Mouse (Mus musculus) midbrain, embryonic 13.5 days (tissue): ENCODE results near the gene Ankdd1a. TPM values are rescaled to one million over a fixed set of nuclear protein-coding genes. Genes with fewer than 3 reads are reported as not detected.

Experiments used
- ATAC-seq: fragments of 200-750 bp; cut with Nextera tagmentation; 2 replicates; pipeline ENCODE4 v1.8.0; 2017; ENCODE audit warnings: mild to moderate bottlenecking, moderate TSS enrichment, moderate library complexity
- H3K27ac ChIP-seq: fragments of 300-500 bp; sonication (generic); 2 replicates; pipeline ENCODE4 v1.5.1; 2015; ENCODE audit warnings: inconsistent platforms, mild to moderate bottlenecking, moderate library complexity
- H3K27me3 ChIP-seq: fragments of 300-500 bp; sonication (generic); 2 replicates; pipeline ENCODE4 v1.6.1; 2015; ENCODE audit warnings: mild to moderate bottlenecking, inconsistent platforms
- H3K36me3 ChIP-seq: fragments of 300-500 bp; sonication (generic); 2 replicates; pipeline ENCODE4 v1.6.1; 2015; ENCODE audit warnings: mild to moderate bottlenecking, inconsistent platforms
- H3K4me1 ChIP-seq: fragments of 300-500 bp; sonication (generic); replicated peaks from 2 replicates; pipeline ENCODE4 v1.6.1; 2015; ENCODE audit warnings: inconsistent platforms
- H3K4me2 ChIP-seq: fragments of 300-500 bp; sonication (generic); replicated peaks from 2 replicates; pipeline ENCODE4 v1.6.1; 2015; ENCODE audit warnings: moderate library complexity, mild to moderate bottlenecking, inconsistent platforms
- H3K4me3 ChIP-seq: fragments of 300-500 bp; sonication (generic); replicated peaks from 2 replicates; pipeline ENCODE4 v1.5.1; 2015; ENCODE audit warnings: mild to moderate bottlenecking, inconsistent platforms
- H3K9ac ChIP-seq: fragments of 300-500 bp; sonication (generic); replicated peaks from 2 replicates; pipeline ENCODE4 v1.6.1; 2015; ENCODE audit warnings: mild to moderate bottlenecking, inconsistent platforms
- H3K9me3 ChIP-seq: fragments of 300-500 bp; sonication (generic); 2 replicates; pipeline ENCODE4 v1.6.1; 2016; ENCODE audit warnings: mild to moderate bottlenecking, inconsistent platforms
- WGBS: fragments of 180-500 bp; shearing (Covaris S2); methylation state at CpG from one replicate; pipeline ENCODE4 v1.1.7; 2015; 5-methylcytosine and 5-hydroxymethylcytosine counted together
- polyA plus RNA-seq: library from polyadenylated mRNA; unstranded; fragments of >200 nt; fragmentation: Nextera tagmentation; extraction: Ambion mirVana; gene quantifications from 2 replicates; pipeline ENCODE4 v1.2.1, GENCODE M21; 2015

The Ankdd1a gene
- polyA plus RNA-seq, 1 experiment from 2014 or later = 0.63 TPM

DNA sequence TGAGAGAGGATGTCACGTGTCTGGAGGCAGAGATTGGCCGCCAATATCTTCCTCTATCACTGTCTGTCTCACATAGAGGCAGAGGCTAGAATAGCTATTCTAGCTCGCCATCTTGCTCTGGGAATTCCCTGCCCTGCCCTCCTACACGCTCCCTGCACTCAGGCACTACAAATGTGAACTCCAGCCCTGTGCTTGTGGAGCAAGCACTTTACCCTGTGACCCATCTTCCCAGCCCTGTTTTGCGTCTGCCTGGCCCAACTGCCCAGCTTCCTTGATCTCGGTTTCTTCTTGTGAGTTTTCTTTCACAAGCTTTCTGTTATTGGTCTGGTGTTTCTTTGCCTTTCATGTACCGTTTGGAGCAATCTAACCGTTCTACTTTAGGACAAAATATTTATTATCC, 40.8 kb downstream of the Ankdd1a start:
- Histone ChIP-seq H3K9me3 (no peaks in the 10 kb centered on the region), H3K36me3 (peaks cover 85% of the 10 kb centered on the region), H3K9ac (no peak overlapping the region), H3K4me3 (no peak overlapping the region), H3K27ac (no peak overlapping the region), H3K4me1 (no peaks in the 10 kb centered on the region), H3K27me3 (no peaks in the 10 kb centered on the region), H3K4me2 (no peak overlapping the region)
- no peak for ATAC-seq
- 89% methylated on average over 8 of the region's 8 CpGs for WGBS

DNA sequence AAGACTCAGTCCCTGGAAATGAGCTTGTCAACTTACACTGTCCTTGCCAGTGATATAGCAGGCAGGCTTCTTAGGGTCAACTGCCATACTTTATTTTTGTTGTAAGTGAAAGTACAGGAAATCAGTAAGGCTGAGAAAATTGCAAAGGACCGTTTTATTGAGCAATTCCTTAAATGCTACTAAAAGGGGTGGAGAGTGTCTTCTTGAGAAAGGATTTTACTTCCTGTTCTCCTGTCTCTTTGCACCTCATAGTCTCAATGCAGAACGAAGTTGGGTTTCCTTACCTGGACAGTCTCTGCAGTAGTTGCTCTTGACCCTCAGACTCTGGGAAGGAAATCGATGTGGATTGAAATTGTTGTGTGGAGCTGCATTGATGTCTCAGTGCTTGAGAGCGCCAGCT, 47.2 kb downstream of the Ankdd1a start:
- 93% methylated on average over 4 of the region's 4 CpGs for WGBS
- Histone ChIP-seq H3K9ac (no peak overlapping the region), H3K4me2 (no peak overlapping the region), H3K27me3 (no peaks in the 10 kb centered on the region), H3K4me1 (no peaks in the 10 kb centered on the region), H3K36me3 (peaks cover 72% of the 10 kb centered on the region), H3K9me3 (no peaks in the 10 kb centered on the region), H3K4me3 (no peak overlapping the region), H3K27ac (no peak overlapping the region)
- ATAC-seq = no peak

DNA sequence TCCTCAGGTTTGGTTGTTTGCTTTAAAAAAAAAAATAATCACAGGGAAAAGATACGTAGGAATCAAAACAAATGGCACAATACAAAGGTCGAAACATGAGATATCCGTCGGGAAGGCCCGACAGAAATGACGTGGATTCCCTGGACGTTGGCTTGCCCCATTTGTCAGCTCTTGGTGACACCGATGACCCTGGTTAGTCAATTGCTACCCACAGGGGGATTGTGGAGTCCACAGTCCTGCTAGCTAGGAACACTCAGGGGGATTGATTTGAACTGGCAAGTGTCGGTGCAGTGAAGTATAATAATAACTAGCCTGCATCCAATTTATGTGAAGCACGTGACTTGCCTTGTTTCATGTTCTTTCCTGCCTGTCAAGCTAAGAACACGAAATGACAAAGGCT, 52.3 kb downstream of the Ankdd1a start:
- peaks cover 59% of the 10 kb centered on the region for H3K36me3 ChIP-seq
- WGBS = 65% methylated on average over 11 of the region's 11 CpGs
- H3K4me2 ChIP-seq = no peak overlapping the region
- H3K27me3 ChIP-seq = no peaks in the 10 kb centered on the region
- H3K9ac ChIP-seq = no peak overlapping the region
- no peaks in the 10 kb centered on the region for H3K9me3 ChIP-seq
- H3K27ac ChIP-seq = 0 out of 2 replicates have a peak overlapping the region, but pooled peaks have one; percentile 20
- no peak overlapping the region for H3K4me3 ChIP-seq
- peaks cover 8% of the 10 kb centered on the region for H3K4me1 ChIP-seq
- ATAC-seq = no peak

DNA sequence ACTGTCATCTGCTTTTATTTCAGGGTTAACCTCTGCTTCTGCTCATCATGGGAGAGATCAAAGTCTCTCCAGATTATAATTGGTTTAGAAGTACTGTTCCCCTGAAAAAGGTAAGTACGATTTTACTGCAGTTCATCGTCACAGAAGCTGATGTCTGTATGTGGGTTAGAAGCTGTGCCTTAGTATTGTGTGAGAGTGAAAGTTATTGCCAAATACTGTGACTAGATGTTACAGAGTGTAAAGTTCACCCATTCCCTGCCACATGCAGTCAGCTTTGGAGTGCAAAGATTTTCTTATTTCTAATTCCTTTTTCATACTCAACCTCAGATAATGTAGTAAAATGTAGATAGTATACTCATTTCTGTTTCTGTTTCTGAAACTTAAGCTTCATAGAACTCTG, 54.8 kb downstream of the Ankdd1a start:
- Histone ChIP-seq H3K9me3 (no peaks in the 10 kb centered on the region), H3K4me2 (no peak overlapping the region), H3K4me1 (peaks cover 25% of the 10 kb centered on the region), H3K27me3 (no peaks in the 10 kb centered on the region), H3K4me3 (no peak overlapping the region), H3K27ac (no peak overlapping the region), H3K9ac (no peak overlapping the region), H3K36me3 (peaks cover 42% of the 10 kb centered on the region)
- 99% methylated on average over 2 of the region's 2 CpGs for WGBS
- no peak for ATAC-seq

DNA sequence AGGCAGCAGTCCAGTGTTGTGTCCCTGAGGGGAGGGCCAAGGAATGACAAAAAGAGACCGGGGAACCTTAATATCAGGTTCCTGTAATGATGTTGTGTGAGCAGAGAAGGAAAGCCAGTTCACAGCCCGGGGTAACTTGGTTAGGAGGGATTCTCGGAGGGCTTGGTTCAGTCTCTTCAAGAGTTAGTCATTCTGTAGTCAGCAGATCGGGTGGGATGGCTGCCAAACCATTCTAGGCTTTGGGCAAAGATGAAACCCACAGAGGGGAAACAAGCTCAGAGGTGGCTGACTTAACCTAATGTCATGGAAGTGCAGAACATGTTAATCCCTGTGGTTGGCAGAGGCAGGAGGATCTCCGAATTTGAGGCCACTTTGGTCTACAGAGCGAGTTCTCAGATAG, 55.8 kb downstream of the Ankdd1a start:
- ATAC-seq = no peak
- Histone ChIP-seq H3K36me3 (peaks cover 31% of the 10 kb centered on the region), H3K9ac (no peak overlapping the region)

DNA sequence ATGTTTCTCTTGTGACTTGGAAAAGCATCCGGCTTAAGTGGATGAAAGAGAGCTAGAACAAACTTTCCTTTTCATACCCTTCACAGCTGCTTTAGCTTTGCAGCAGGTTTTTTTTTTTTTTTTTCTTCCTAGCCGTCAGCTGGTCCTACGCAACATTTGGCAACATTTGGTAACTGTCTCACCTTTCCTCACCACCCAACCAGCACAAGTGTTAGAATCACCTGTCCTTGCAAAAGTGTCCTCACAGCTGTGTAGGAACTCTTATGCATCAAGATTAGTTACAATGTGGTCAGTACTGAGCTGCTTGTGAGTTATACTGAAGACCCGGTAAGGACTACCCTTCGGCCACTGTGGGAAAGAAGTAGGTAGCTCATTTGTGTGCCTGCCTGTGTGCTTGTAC, 57.4 kb downstream of the Ankdd1a start:
- Histone ChIP-seq H3K4me3 (no peak overlapping the region), H3K27ac (no peak overlapping the region), H3K4me2 (0 out of 2 replicates have a peak overlapping the region, but pooled peaks have one; percentile 69), H3K27me3 (no peaks in the 10 kb centered on the region), H3K9ac (0 out of 2 replicates have a peak overlapping the region, but pooled peaks have one; percentile 36), H3K36me3 (peaks cover 23% of the 10 kb centered on the region), H3K9me3 (no peaks in the 10 kb centered on the region), H3K4me1 (peaks cover 33% of the 10 kb centered on the region)
- ATAC-seq = no peak
- 79% methylated on average over 5 of the region's 5 CpGs for WGBS

More for the DNA sequence above, 55.8 kb downstream of the Ankdd1a start:
- no peaks in the 10 kb centered on the region for H3K27me3 ChIP-seq
- no peak overlapping the region for H3K4me2 ChIP-seq
- no peak overlapping the region for H3K27ac ChIP-seq
- no peaks in the 10 kb centered on the region for H3K9me3 ChIP-seq
- 96% methylated on average over 6 of the region's 6 CpGs for WGBS
- H3K4me1 ChIP-seq = peaks cover 33% of the 10 kb centered on the region
- H3K4me3 ChIP-seq = no peak overlapping the region

DNA sequence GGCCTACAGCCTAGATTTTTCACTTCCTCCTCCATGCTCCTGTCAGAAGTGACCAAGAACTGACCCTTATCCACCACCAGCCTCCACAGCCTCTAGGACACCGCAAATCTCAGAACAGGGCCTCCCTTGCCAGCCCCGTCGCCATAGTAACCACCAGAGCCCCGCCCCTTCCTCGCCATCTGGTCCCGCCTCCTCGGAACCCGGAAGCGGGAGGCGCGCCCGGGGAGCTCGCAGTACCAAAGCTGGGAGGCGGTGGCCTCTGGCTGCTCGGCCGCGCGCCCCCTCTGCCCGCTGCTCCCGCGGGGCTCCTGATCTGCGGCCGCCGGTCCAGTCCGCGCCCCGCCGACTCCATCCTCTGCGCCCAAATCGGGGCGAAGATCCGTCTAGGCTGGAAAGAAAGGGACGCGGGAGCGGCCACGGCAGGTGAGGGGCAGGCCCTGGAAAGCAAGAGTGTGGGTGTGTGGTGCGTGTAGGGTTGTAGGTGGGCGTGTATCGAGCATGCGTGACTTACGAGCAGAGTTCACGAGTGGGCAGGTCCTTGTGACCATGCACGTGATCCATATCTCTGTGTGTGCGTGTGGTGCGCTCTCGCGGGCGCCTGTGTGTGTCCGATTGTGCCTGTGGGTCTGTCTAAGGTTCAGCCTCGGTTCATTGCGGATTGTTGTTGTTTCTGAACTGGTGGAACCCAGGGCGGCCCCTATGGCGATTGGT, 59.1 kb downstream of the Ankdd1a start, which contains the start of gene Spg21:
Spg21 (plus strand) TSS at position 216 of the 711 bp plus-strand sequence.
- peak within 1 kb of the TSS; percentile 86 for H3K27ac ChIP-seq
- H3K9ac ChIP-seq = peak within 1 kb of the TSS; percentile 82
- H3K9me3 ChIP-seq = no peaks in the 10 kb centered on the region
- peaks cover 10% of the 10 kb centered on the region for H3K36me3 ChIP-seq
- no peaks in the 10 kb centered on the region for H3K27me3 ChIP-seq
- H3K4me2 ChIP-seq = peak within 1 kb of the TSS; percentile 69
- H3K4me1 ChIP-seq = peaks cover 33% of the 10 kb centered on the region
- 1% methylated on average over 53 of the region's 53 CpGs for WGBS
- peak within 1 kb of the TSS; percentile 72 for H3K4me3 ChIP-seq
- ATAC-seq = peak; percentile 97

DNA sequence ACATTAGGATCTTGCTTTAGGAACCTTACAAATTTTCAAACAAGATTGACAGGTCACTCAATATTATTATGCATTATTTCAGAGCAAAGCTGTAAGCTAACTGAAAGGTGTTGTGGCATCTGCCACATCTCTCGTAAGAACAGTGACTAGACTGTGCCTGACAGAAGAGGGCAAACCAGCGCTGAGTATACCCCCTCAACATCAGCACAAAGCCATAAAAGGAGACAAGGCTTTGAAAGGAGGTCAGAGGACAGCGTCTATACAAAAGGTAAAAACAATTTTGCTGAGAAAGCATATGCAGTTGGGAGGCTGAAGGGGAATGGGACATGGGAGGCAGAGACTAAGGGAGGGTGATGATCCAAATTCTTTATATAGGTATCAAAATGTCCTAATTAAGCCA, 59.8 kb downstream of the Ankdd1a start:
- no peaks in the 10 kb centered on the region for H3K27me3 ChIP-seq
- peaks cover 3% of the 10 kb centered on the region for H3K36me3 ChIP-seq
- H3K4me2 ChIP-seq = peak overlapping the region; percentile 69
- 37% methylated on average over 3 of the region's 3 CpGs for WGBS
- H3K4me3 ChIP-seq = peak overlapping the region; percentile 72
- peaks cover 33% of the 10 kb centered on the region for H3K4me1 ChIP-seq
- H3K9me3 ChIP-seq = no peaks in the 10 kb centered on the region
- peak overlapping the region; percentile 86 for H3K27ac ChIP-seq
- H3K9ac ChIP-seq = peak overlapping the region; percentile 51
- ATAC-seq = peak; percentile 54; the same call in 1 of the 2 replicates

DNA sequence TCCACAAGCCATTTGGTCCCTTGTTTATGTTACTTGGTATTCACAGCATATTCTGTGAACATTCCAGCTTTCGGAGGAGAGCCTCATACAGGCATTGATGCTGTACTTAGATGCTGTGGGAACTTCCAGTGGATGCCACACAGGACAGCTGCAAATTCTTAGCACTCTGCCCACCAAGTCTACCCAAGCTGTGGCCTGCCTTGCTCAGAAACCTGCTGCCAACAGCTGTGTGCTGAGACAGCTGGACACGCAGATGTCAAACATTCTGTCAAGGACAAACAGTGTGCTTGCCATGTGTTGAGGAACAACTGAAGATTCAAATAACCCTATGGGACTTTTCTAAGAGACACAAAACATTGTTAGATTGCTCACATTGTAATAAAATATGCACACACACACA, 61.0 kb downstream of the Ankdd1a start:
- Histone ChIP-seq H3K4me2 (no peak overlapping the region), H3K9me3 (no peaks in the 10 kb centered on the region), H3K4me1 (peaks cover 33% of the 10 kb centered on the region), H3K27me3 (no peaks in the 10 kb centered on the region), H3K9ac (no peak overlapping the region), H3K36me3 (0 out of 2 replicates have a peak, but pooled peaks cover under 1% of the 10 kb centered on the region), H3K4me3 (no peak overlapping the region), H3K27ac (no peak overlapping the region)
- no peak for ATAC-seq
- WGBS = 94% methylated on average over 2 of the region's 2 CpGs

DNA sequence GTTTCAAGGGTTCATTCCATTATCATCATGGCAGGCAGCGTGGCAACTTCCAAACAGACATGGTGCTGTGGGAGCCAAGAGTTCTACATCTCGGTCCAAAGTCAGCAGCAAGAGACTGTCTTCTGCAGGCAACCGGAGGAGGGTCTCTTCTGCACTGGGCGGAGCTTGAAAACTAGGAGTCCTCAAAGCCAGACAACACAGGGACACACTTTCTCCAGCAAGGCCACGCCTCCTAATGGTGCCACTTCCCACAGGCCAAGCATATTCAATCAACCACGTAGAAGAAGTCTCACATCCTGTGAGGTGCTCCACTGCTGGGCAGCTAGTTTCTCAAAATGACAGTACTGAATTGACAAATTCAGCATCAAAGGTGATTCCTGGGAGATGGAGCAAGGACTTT, 72.0 kb downstream of the Ankdd1a start:
- no peak overlapping the region for H3K4me3 ChIP-seq
- no peak overlapping the region for H3K9ac ChIP-seq
- H3K27ac ChIP-seq = no peak overlapping the region
- H3K4me1 ChIP-seq = no peaks in the 10 kb centered on the region
- ATAC-seq = no peak
- no peaks in the 10 kb centered on the region for H3K27me3 ChIP-seq
- H3K9me3 ChIP-seq = no peaks in the 10 kb centered on the region
- WGBS = 91% methylated on average over 6 of the region's 6 CpGs
- H3K36me3 ChIP-seq = peaks cover 84% of the 10 kb centered on the region
- no peak overlapping the region for H3K4me2 ChIP-seq

DNA sequence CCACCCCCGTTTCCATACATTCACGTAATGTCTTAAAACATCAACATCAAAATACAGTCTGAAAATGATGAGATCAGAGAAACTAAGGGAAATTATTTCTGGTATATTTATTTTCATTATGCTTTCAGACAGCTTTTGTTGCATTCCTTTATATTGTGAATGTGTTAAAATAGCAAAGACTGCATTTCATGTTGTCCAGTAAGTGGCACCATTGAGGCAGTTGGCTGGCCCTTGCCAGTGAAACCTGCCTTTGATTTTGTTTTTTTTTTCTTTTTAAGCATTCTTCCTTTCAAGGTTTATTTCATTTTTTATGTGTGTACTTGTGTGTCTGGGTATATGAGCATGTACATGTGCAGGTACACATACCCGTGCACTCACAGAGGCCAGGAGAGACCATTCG, 75.3 kb downstream of the Ankdd1a start:
- no peak overlapping the region for H3K4me2 ChIP-seq
- H3K36me3 ChIP-seq = peaks cover 78% of the 10 kb centered on the region
- H3K9me3 ChIP-seq = no peaks in the 10 kb centered on the region
- H3K9ac ChIP-seq = no peak overlapping the region
- no peak overlapping the region for H3K27ac ChIP-seq
- 94% methylated on average over 4 of the region's 4 CpGs for WGBS
- H3K27me3 ChIP-seq = no peaks in the 10 kb centered on the region
- ATAC-seq = no peak
- H3K4me1 ChIP-seq = no peaks in the 10 kb centered on the region
- H3K4me3 ChIP-seq = no peak overlapping the region
